Mouse (Mus musculus) adrenal gland, adult 8-10 months (tissue): ENCODE results near the gene Gm43552. TPM values are rescaled to one million over a fixed set of nuclear protein-coding genes. Genes with fewer than 3 reads are reported as not detected.
"Not testable (repeated sequence)": the region's sequence is repeated elsewhere in the genome, so short reads cannot be mapped to it uniquely, and the experiment has no call there.

Experiments
- DNase-seq: peaks from one replicate; pipeline ENCODE4 v3.0.0; 2022
- total RNA-seq, 4 experiments: library from RNA; stranded (reverse); gene quantifications; 2 replicates each; pipeline ENCODE4 v1.2.4; 2022

Gm43552 gene
- total RNA-seq, result 10 to 100 TPM in 1 of 4 experiments, 1 to 10 TPM in 2, not detected in 1; 3.6 to 12.4 (median 6.2) TPM

DNA sequence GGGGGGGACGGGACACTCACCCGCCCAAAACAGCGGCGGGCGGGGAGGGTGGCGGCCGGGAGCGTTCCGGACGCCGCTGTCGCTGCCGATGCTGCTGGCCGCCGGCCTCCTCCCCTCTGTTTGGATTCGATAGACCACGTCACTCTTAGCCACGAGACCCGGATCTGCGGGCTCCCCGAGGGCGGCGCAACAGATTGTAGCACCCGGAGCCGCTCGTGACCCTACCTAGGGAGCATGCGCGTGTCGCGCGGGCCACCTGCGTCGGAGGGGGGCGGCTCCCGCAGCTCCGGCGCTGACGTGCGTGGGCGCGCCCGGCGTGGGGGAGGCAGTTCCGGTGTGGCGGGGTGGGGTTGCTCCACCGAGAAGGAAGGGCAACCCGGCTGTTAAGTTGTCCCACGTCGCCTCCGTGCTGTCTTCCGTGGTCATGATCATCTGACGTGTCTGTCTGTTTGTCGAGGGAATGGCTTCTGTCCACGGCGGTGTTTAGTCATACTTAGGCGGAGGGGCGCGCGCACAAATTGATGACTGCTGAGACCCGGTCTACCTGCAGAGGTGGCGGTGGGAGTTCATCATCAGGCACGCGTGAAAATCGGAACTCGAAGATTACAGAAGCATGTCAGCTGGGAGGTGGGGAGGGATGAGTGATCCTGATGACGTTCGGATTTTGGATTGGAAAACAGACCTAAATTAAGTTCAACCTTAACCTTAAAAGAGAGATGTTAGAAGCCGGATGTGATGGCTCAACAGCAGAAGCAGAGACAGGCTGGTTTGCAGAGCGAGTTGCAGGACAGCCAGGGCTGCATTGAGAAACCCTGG is at the start of gene Gm43552:
TSS of gene Gm43552 (minus strand) at position 118 of the 816 bp plus-strand sequence.
- peak; percentile 97 for DNase-seq

GRCm38 (mm10) chr5:65541889-65542288 is 49.3 kb upstream of the Gm43552 start:
- DNase-seq, result no peak

DNA sequence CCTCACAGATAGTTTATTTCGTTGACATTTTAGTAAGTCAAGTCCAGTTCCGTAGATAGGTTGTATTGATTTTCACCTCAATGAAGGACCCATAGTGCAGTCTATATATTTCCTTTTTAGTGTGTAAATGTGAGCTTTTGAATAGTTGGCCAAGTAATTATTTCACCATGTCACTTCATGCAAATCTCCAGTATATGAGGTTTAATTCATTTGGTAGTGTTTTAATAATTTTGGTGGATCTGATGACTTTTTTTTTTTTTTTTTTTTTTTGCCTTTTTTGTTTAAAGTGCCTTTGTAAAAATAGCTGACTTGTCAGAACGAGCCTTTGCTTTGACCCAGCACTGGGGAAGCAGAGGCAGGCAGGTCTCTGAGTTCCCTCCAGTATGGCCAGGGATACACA is 47.2 kb upstream of the Gm43552 start:
- no peak for DNase-seq

DNA sequence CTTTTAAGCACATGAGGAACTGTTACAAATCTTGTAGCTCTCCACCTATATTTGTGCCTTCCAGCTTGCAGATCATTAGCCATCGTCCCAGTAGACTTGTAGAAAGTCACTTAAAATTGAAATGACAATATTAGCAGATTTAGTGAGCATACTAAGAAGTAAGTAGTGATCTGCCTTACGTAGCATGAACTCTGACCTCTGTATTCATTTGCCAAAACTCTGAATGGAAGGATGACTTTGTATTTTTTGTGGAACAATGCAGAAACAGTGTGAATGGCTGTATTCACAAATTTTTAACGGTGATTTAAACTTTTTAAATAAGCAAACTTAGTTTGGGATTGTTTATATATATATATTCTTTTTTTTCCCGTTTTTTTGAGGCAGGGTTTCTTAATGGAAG is 46.2 kb upstream of the Gm43552 start:
- DNase-seq, result no peak

- DNase-seq, result no peak
Observed at GRCm38 (mm10) chr5:65538121-65538520, 45.5 kb upstream of the Gm43552 start.

- no peak for DNase-seq
Observed at GRCm38 (mm10) chr5:65537420-65538071, 44.9 kb upstream of the Gm43552 start.

DNA sequence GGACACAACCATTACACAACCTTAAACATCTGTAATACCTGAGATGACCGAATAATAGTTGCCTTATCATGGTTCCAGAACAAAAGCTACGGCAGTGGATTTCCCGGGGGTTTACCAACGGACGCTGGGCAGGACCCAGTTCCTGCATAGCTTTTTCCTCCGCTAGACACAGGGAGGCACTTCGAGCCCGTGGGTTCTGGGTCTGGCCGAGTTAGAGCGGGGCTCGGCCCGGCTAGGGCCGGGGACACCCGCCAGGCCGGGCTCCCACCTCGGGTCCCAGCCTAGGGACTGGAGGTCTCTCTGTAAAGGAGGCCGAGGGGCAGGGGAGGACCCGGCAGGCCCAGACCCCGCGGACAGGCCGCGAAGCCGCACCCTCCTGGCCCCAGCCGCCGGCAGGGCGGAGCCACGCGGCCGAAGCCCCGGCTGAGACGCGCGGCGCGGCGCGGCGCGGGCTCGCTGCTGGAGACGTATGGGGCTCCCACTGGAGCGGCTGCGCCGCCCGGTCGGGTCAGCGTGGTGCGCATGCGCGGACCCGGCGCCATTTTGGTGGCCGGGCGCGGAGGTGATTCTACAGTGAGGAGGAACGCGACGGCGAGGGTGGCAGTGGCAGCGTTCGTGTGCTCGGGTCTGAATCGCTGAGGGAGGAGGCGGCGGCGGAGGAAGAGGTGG is 44.3 kb upstream of the Gm43552 start, which contains the start of the genes Smim14 and Ube2k:
TSS of gene Smim14 (minus strand) at position 434 of the 669 bp plus-strand sequence.
TSS of gene Ube2k (plus strand) at position 483 of the 669 bp plus-strand sequence.
- peak; percentile 90 for DNase-seq

DNA sequence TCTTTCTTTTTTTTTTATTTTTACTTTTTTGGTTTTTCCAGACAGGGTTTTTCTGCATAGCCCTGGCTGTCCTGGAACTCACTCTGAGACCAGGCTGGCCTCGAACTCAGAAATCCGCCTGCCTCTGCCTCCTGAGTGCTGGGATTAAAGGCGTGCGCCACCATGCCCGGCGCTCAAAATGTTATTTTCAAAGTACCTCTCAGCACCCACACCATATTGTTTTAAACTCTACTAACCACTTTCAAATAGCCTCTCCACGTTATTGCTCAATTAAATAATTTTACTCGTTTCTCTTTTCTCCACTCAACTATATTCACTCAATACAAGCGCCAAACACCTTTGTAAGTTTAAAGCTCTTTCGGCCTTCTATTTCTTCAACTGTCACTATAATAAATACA is 43.4 kb upstream of the Gm43552 start:
- DNase-seq, result not testable (repeated sequence)

DNA sequence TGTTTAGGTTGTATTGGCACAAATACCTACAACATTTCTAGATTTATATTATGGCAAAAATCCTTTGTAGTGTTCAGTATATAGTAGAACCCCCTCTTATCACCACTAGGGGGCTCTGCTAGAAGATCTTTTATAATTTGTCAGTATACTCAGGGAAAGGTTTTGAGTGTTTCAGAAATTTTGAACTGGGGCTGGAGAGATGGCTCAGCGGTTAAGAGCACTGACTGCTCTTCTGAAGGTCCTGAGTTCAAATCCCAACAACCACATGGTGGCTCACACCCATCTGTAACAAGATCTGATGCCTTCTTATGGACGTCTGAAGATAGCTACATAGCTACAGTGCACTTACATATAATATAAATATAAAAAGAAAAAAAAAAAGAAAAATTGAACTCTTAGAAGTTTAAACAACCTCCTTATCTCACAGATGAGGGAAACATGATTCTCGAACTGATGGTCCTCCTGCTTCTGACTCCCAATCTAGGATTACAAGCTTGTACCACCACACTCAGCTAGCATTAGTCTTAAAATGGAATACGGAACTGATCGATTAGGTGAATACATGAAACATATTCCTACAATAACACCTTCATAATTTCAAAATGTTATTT is 42.9 kb upstream of the Gm43552 start:
- peak; percentile 11 for DNase-seq

- DNase-seq, result no peak
Observed at GRCm38 (mm10) chr5:65534496-65534895, 41.9 kb upstream of the Gm43552 start.

DNA sequence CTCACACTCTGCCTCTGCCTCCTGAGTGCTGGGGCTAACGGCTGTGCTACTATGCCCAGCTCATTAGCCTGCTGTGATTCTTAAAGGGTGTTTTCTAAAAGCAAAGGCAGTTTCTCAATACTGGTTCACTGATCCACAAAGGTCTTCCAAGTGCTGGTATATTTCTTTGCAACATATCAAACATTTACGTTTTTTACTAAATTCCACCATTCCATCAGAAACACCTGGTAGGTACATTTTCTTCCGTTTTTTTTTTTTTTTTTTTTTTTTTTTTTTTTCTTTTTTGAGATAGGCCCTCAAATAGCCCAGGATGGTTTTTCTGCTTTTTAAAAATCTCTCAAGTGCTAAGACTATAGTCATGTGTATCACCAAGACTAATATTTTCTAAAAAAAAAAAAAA is 38.6 kb upstream of the Gm43552 start:
- DNase-seq, result no peak

- no peak for DNase-seq
Observed at GRCm38 (mm10) chr5:65525674-65526443, 33.2 kb upstream of the Gm43552 start.

DNA sequence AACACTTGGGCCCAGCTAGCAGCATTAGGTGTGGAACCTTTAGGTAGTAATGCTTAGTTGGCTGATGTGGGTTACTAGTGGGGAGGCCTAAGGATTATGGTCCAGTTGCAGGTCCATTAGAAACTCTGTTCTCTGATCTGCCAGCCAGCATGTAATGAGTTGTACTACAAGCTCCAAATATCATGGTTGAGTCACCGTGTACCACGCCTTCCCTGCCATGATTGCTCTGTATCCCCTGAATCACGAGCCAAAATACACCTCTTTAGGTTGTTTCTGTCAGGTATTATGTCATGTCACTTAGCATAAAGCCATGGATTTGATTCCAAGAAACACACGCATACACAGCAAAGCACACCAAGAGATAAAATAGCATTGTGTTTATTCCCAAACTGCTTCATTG is 32.2 kb upstream of the Gm43552 start:
- DNase-seq, result no peak

GRCm38 (mm10) chr5:65521803-65522202 is 29.2 kb upstream of the Gm43552 start:
- no peak for DNase-seq

- no peak for DNase-seq
Observed at GRCm38 (mm10) chr5:65514635-65515278, 22.1 kb upstream of the Gm43552 start.

DNA sequence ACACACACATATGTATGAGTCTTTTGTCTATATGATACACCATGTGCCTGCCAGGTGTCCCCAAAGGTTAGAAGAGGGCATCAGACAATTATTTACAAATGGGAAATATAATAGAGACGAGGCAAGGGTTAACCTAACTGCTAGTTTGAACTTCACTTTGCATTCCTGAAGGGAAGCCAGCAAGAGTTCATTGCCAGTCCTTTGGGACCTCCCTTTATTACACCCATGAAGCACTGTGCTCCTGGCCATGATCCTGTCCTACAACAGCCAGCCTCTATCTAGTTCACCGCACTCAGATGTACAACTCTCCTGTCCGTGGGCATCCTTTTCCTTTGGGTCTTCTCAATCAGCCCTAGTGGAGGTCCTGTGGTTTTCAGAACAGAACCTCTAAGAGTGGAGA is 20.9 kb upstream of the Gm43552 start:
- DNase-seq, result no peak

DNA sequence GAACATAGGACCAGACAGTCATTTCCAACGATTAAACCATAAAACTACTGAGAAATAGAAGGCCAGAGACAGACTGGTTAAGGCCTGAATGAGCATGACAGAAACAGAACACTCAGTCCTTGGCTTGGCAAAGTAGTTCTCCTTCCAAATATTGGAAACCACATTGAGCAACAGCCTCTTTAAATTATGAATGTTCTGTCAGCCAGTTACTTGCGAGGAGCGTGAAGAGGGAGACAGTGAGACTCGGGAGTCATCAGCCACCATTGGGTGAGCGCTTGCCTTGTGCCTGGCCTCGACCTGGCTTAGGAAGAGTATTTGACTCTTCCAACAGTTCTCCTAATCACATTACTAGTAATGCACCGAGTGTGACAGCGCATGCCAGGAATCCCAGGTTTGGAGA is 15.8 kb upstream of the Gm43552 start:
- peak; percentile 43 for DNase-seq

GRCm38 (mm10) chr5:65505786-65506185 is 13.2 kb upstream of the Gm43552 start:
- DNase-seq, result no peak

- DNase-seq, result no peak
Observed at GRCm38 (mm10) chr5:65501407-65501806, 8.8 kb upstream of the Gm43552 start.

- DNase-seq, result no peak
Observed at GRCm38 (mm10) chr5:65500231-65500630, 7.6 kb upstream of the Gm43552 start.
